Mouse (Mus musculus) thymus, adult 18-20 months (tissue): ENCODE results near the gene Ssc4d.

ENCODE experiments used
- DNase-seq, 2 experiments: peaks; one replicate each; pipeline ENCODE4 v3.0.0; 2022; ENCODE audit warnings: mixed read lengths in 2 of 2

Gene Ssc4d

DNA sequence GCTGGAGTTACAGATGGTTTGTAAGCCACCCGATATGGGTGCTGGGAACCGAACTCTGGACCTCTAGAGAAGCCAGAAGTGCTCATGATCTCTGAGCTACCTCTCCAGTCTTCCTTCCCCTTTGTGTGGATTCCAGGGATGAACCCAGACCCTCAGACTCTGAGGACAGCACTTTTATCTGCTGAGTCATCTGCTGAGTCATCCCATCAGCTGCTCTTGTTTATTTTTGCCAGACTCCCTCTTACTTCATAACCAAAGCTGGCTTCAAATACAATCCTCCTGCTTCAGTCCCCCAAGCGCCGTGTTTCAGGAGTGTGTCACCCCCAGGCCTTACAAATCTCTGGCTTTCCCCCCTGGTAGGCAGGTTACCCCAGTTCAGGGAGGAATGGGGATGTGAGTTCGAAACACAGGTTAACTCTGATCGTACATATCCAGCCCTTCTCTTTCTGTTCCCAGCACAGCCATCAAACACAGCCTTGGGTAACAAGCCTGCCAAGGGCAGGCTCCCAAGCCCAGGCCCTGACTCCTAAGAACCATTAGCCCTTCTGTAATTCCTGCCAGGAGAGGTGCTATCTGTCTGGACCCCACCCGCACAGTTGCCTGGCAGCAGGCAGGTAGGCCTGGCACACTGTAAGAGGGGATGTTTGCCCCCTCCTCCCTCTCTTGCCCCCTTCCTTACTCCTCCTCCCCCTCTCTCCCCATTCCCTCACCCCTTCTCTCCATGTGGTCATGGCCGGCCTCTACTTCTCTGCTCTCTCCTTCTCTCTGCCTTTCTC lies 1.8 kb upstream of the Ssc4d start:
- no peak for DNase-seq

DNA sequence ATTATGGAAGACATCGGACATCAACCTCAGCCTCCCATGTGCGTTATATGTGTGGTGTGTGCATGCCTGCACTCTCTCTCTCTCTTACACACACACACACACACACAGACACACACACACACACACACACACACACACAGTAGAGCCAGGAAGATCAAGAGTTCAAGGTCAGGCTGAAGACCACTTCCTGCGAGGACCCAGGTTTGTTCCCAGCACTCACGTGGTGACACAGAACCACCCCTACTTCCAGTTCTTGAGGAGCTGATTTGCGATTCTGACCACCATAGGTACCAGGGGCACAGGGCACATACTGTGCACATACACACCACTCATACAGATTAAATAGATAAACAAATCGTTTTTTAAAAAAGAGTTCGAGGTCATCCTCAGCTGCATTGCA lies 2.5 kb downstream of the Ssc4d start:
- no peak for DNase-seq

DNA sequence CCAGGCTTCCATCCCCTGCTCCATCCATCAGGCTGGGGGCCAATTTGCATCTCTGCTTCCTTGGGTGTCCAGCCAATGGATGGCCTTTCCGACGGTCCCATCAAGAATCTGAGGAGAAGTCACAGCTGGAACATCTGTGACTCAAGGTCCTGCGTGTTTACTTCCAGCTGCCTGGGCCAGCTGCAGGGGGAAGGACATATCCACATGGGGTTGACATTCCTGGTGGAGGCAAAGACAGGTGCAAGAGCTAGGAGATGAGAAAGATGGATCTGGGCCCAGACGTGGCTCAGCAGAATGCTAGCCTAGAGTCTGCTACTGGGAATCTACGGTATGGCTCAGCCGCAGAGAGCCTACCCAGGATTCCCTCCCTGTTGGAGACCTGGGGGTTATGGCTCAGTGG lies 4.1 kb downstream of the Ssc4d start:
- no peak for DNase-seq

DNA sequence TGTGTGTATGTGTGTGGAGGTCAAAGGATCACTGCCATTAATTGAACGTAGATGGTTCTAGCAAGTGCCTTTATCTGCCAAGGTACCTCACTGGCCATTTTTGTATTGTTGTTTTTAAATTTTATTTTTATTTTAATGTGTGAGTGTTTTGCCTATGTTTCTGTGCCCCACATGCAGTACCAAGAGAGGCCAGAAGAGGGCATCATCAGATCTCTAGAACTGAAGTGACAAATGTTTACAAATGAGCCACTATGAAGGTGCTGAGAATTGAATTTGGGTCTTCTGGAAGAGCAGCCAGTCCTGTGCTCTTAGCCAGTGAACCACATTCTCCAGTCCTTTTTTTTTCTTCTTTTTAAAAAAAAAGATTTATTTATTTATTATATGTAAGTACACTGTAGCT lies 5.5 kb downstream of the Ssc4d start:
- DNase-seq = no peak

DNA sequence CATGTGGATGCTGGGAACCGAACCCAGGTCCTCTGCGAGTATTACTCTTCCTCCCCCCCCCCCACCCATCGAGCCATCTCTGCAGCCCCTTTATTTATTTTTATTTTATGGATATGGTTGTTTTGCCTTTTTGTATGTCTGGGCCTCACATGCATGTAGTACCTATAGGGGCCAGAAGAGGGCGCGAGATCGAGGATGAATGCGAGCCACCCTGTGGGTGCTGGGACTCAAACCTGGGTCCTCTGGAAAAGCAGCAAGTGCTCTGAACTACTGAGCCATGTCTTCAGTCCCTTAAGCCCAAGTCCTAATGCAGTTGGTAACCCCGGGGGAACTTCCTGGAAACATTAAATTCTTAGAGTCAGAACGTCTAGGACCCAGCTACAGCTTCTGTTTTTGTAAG lies 7.5 kb downstream of the Ssc4d start:
- DNase-seq = no peak

DNA sequence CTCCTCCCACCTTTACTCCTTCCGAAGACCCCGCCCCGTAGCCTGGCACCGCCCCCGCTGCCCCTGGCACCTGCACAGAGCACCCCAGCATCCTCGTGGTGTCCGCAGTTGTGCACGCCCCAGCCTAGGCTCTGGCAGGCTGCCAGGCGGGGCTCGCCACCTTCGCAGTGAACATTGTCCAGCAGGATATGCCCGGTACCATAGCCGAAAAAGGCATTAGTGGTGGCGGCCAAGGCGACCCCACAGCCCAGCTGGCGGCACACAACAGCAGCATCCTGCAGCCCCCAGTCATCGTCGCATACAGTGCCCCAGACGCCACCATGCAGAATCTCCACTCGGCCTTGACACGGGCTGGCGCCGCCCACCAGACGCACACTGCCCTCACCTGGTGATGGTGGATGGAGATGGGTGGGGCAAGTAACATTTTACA lies 8.8 kb downstream of the Ssc4d start:
- DNase-seq = peak in 1 of 2 experiments; percentile 31

DNA sequence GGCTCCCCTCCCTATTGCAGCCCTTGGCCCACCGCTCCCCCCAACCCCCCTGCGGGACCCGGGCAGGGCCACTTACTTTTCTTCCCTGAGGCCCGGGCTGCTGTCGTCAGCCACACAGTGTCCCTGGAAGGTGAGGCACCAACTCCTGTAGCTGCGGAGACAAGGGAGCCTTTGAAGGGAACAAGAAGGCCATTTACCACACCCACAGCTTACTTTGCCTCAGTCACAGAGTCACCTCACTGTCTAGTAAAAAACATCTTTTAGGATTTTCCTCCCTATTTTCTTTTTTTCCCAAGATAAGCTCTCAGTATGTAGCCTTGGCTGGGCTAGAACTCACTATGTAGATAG lies 11.1 kb downstream of the Ssc4d start:
- no peak for DNase-seq

DNA sequence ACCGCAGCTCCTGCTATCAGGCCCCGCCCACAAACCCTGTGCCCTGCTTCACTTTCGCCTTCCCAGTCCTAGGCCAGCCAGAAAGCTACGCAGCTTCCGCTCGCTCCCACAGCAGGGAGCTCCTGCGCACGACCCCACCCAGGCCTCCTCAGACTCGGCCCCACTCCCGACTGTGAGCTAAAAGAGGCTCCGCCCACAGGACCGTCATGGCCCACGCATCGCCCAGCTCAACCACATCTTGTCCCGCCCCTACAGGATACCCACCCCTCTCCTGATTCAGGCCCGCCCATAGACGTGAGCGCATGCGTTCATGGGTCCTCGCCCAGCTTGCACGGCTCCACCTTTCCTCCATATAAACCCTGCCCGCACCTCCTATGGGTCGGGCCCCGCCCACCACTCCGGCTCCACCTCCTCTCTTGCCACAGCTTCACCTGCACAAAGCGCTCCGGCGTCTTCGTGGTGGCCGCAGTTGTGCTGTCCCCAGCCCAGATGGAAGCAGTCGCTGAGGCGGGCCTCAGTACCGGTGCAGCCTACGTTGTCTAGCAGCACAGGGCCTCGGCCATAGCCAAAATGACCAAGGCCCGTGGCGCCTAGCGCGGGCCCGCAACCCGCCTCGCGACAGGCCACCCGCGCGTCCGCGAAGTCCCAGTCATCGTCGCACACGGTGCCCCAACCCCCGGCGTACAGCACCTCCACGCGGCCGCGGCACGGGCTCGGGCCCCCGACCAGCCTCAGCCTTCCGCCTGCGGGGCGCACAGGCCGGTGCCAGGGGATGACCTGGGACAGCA lies 11.6 kb downstream of the Ssc4d start:
- peak; percentile 99 to 100 for DNase-seq

DNA sequence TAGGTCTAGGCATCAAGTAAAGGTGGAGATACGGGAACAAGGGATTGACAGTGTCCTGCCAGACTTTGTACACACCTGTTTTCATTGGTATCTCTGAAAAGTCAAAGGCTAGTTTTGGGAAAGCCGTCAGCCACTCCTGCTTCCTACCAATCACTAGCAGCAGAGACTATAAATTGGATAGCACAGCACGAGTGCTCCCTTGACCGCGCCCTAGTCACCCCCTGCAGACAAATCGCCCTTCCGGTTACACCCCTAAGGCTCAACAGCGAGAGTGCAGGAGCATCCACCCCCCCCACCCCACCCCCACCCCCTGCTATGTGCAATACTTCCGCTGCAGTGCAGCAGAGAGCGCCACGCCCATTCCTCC lies 12.2 kb downstream of the Ssc4d start:
- DNase-seq = no peak

DNA sequence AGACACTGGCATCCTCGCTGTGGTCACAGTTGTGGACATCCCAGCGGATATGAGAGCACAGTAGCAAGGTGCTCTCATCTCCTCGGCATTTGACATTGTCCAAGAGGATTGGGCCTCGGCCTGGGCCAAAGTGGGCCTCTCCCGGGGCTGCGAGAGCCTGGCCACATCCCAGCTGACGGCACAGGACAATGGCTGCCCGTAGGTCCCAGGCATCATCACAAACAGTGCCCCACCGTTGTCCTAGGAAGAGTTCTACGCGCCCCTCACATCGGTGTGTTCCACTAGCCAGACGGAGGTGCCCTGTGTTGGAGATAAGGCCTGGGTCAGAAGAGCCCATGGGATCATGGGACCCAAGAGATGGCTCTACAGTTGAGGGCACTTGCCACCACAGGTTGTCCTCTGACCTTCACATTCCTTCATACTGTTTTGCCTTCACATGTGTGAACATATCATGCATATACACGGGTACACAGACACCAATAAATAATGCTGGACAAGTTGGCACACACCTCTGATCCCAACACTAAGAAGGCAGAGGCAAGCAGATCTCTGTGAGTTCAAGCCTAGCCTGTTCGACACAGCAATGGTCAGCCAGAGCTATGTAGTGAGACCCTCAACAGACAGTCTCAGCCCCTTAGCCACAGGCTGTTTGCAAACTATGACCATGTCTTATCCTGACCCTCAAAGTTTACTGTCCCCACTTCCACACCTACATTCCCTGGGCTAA lies 13.3 kb downstream of the Ssc4d start:
- DNase-seq = peak in 1 of 2 experiments; percentile 29

DNA sequence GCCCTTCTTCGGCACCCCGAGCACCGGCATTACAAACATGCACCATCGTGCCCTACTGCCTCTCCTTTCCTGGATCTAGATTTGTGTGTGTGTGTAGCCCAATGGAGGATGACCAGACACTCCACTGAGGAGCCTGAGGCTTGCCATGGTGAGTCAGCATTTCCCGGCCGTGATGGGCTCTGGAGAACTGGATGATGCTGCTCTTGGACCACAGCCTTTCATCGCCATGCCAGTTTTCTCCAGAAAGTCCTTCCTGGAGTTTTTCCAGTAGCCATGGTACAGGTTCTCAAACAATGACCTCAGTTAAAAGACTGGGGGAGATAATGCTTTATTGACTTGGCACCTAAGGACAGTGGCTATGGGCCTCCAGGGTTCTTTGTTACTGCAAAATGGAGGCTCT lies 14.4 kb downstream of the Ssc4d start:
- DNase-seq = no peak

DNA sequence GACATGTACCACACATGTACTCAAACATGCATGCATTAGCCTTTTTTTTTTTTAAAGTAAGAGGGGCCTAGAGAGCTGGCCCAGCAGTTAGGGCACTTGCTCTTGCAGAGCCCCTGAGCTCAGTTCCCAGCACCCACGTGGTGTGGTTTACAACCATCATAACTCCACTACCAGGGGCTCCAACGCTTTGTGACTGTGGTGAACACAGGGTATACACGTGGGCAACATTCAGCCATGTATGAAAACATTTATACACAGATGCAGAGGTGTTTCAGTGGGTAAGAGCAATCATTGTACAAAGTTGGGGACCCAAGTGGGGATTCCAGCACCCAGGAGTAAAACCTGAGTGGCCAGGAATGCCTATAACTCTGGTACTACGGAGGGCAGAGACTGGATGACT lies 16.0 kb downstream of the Ssc4d start:
- no peak for DNase-seq

DNA sequence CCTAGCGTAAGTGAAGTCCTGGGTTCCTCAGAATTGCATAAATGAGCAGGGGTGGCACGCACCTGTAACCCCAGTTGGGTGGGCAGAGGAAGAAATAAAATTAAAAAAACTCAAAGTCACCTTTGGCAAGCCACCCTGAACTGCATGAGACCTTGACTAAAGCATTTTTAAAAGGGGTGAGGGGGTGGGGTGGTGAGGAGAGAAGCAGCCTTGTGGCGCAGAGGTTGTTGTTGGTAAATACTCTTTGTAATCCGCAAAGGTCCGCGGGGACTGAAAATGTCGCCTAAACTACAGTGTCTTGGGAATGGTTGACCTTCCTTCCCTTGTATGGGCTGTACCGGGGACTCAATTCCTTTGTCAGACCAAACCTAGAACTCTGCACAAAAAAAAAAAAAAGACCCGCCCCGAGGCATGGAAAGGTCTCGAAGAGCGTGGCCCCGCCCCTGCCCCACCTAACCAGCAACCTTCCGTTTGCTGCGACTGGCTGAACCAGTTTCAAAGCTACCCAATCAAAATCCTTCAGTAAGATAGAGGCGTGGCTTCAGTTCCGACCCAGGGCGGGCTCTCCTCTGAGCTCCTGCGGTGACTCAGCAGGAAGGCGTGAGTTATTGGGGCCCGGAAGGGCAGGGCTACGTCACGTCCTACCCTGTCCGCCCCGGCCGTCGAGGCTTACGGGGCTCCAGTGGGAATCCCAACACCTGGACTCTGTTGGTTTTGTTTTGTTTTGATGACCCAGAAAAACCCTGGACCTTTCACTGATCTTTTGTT lies 16.9 kb downstream of the Ssc4d start:
- peak; percentile 93 to 98 for DNase-seq

DNA sequence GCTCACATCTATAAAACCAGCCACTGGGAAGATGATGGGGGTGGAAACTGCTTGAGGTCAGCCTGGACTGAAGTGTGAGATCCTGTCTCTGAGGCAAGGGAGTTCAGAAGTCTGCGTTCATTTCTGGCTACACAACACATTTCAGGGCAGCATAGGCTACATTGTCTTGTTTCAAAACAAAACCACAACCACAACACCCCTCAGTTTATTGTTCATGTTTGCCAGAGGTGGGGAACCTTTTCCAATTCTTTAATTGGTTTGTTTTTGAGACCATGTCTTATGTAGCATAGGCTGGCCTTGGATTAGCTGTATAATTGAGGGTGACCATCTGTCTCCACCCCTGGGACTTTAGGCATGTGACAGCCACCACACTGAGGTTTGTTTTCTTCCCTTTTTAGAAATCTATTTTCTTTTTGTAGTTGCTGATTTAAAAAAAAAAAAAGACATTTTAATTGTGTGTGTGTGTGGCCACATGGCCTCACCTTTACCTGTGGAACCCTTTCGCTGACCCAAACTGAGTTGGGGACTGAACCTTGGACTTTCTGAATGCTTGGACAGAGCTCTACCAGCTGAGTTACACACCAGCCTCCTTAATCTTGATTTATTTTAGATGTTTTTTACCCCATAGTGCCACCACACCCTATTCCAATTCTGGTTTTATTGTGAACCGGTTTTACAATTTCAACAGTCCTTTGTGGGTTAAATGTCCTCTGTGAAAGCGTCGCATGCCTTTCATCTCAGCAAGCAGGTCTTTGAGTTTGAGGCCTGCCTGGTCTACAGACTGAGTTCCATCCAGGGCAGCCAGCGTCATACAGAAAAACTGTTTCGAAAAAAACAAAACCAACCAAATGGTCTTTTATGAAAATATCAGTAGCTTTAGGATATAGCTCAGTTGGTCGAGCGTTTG lies 17.8 kb downstream of the Ssc4d start:
- no peak for DNase-seq

DNA sequence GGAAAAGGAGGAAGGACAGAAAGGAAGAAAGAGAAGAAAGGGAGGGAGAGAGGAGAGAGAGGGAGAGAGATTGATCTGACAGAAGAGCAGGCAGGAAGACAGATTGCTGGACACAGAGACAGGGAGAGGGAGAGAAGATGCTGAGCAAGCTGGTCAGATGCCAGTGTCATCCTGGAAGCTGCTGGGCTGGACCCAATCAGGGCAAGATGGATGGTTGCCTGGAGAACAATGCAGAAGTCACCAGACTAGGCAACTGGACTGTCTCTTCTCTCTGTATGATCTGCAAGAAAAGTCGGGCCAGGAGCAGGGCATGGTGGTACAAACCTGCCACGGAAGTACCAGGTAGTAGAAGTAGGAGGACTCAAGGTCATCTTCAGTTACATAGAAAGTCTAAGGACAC lies 21.5 kb downstream of the Ssc4d start:
- no peak for DNase-seq

DNA sequence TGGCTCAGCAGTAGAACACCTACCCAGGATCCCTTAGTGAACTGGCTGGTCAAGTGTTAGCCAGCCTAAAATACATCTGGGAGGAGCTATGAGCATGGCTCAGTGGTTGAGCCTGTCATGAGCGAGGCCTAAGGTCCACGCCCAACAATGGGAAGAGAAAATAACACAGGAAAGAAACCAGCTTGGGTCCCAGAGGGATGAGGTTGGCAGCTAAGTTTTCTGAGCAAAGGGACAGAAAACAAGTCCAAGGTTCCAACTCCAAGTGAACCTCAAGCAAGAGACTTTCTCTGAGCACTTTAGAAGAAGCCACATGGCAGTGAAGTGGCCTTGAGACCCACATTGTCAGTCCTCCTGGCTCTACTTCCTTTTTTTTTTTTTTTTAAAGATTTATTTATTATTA lies 22.7 kb downstream of the Ssc4d start:
- no peak for DNase-seq

DNA sequence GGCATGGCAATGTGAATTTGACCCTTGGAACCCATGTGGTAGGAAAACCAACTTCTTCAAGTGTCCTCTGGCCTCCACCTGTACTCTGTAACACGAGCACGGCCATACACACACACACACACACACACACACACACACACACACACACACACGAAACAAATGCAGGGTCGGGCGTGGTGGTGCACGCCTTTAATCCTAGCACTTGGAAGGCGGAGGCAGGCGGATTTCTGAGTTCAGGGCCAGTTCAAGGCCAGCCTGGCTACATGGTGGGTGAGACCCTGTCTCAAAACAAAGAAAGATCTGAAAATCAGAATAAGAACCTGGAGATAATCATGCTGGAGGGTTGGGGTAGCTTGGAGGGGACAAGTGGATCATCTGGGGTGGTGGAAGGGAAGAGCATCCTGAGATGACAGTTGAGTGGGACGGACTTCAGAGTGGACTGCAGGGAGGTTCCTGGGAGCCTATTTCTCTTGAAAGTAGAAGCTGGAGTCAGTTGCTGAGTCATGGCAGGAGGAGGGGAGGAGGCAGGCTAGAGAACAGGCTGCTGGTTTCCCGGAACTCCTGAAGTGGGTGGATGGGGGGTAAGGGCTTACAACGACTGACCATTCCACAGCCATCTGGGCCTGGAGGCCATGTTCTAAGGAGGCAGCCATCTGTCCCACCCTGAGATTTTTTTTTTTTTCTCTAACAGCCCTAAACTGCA lies 23.5 kb downstream of the Ssc4d start:
- no peak for DNase-seq

DNA sequence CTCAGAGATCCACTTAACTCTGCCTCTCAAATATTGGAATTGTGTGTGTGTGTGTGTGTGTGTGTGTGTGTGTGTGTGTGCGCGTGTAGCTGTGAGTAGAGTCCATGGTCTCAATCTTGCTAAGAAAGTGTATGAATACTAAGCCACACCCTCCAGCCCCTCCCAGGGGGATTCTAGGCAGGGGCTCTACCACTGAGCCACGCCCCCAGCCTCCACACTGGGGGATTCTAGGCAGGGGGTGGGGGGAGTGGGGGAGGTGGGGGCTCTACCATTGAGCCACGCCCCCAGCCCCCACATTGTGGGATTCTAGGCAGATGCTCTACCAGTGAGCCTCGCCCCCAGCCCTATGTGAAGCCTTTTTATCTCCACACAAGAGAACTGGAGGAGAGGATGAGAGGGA lies 27.7 kb downstream of the Ssc4d start:
- DNase-seq = no peak

DNA sequence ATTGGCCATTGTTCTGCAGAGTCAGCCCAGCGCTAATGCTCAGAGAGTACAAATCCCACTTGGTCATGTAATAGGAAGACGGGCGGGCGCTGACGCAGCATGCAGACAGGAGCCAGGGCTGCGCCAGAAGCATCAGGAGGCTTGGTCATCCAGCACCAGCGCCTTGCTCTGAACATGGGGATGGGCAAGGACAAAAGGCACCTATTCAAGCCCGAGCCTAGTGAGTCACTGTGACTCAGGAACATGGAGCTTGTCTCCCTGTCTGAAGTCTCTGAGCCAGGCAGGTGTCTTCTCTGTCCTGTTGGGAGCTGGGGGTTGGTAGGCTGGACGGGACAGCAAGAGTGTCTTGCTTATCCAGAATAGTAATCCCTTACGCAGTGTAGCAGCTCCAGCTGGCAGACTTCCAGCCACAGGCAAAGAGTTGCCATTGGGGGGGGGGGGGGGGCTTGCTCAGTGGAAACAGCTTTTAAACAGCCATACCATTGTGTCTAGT lies 28.4 kb downstream of the Ssc4d start:
- DNase-seq = no peak

DNA sequence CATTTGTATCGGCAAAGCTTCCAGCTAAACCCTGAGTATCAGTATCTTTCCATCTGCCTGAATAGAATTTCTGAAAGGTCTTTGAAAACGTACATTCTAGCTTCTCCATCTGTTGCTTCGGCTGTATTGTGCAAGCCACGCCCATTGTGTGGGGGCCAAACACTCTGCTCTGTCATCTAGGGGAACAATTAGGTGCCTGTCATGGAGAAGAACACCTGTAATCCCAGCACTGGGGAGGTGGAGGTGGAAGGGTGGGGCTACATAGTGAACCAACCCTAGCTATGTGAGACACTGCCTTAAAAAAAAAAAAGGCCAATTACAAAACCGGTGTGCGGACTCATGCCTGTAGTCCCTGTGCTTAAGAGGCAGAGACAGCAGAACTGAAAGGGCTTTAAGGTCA lies 31.6 kb downstream of the Ssc4d start:
- no peak for DNase-seq

DNA sequence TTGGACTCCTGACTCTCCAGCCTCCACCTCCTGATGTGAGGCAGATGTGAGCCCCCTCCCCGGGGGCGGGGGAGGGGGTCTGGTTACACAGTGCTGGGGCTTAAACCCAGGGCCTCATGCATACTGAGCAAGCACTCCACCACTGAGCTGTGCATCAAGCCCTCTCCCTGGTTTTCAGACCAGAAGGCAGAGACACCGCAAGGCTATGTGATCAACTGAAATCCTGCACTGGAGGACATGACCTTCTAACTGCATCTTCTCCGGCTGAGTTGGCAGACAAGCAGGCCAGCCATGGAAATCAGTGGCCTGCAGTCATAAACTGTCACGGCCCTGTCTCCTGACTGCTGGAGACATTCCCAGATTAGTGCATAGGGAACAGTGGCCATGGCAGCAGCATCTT lies 33.7 kb downstream of the Ssc4d start:
- no peak for DNase-seq
